Mouse (Mus musculus): ENCODE measurements at regions not wholly inside any gene's neighbourhood (a gene's known extent, or its start where the extent isn't known, plus 50 kb on each side); places are given as distances from the start of the nearest gene placed in this dataset.
"Not testable (repeated sequence)": the region's sequence is repeated elsewhere in the genome, so short reads cannot be mapped to it uniquely, and the experiment has no call there.

- intact Hi-C loops (cut with DNase I), result no loop called here
- no peak for DNase-seq
These were observed 59.5 kb downstream of the Tex35 start for GRCm38 (mm10) chr1:157048996-157049395.

- intact Hi-C loops (cut with DNase I), result no loop called here
- DNase-seq, result no peak
These were observed 60.1 kb downstream of the Tex35 start for GRCm38 (mm10) chr1:157048201-157048923.

- peak in 1 of 2 experiments; percentile 18 for DNase-seq
- intact Hi-C loops (cut with DNase I), result no loop called here
These were observed 60.7 kb downstream of the Tex35 start for GRCm38 (mm10) chr1:157047751-157048200.

- intact Hi-C loops (cut with DNase I), result no loop called here
- DNase-seq, result no peak
These were observed 61.7 kb downstream of the Tex35 start for GRCm38 (mm10) chr1:157046760-157047182.

GRCm38 (mm10) chr1:157039836-157040196 is 68.7 kb downstream of the Tex35 start:
- no peak for DNase-seq
- intact Hi-C loops (cut with DNase I), result no loop called here

GRCm38 (mm10) chr1:157039016-157039835 is 69.3 kb downstream of the Tex35 start:
- DNase-seq, result peak in 1 of 2 experiments; percentile 45
- intact Hi-C loops (cut with DNase I), result no loop called here

- DNase-seq, result no peak
- intact Hi-C loops (cut with DNase I), result no loop called here
These were observed 70.1 kb downstream of the Tex35 start for GRCm38 (mm10) chr1:157038111-157039008.

GRCm38 (mm10) chr1:157037246-157037991 is 71.1 kb downstream of the Tex35 start:
- DNase-seq, result no peak
- intact Hi-C loops (cut with DNase I), result no loop called here

- intact Hi-C loops (cut with DNase I), result no loop called here
- DNase-seq, result no peak
These were observed 71.7 kb downstream of the Tex35 start for GRCm38 (mm10) chr1:157036779-157037178.

- intact Hi-C loops (cut with DNase I), result not testable (repeated sequence)
These were observed 73.3 kb downstream of the Tex35 start for GRCm38 (mm10) chr1:157035221-157035620.

GRCm38 (mm10) chr1:157028682-157029081 is 79.8 kb downstream of the Tex35 start:
- no peak for DNase-seq
- intact Hi-C loops (cut with DNase I), result no loop called here

More at GRCm38 (mm10) chr1:157035221-157035620, 73.3 kb downstream of the Tex35 start:
- DNase-seq, result not testable (repeated sequence)

- intact Hi-C loops (cut with DNase I), result no loop called here
- no peak for DNase-seq
These were observed 80.8 kb downstream of the Tex35 start for GRCm38 (mm10) chr1:157027681-157028080.

GRCm38 (mm10) chr1:157023462-157023861 is 84.0 kb upstream of the Ralgps2 start:
- DNase-seq, result no peak
- intact Hi-C loops (cut with DNase I), result no loop called here

- intact Hi-C loops (cut with DNase I), result no loop called here
These were observed 83.3 kb upstream of the Ralgps2 start for GRCm38 (mm10) chr1:157022456-157023435.

GRCm38 (mm10) chr1:157019892-157020291 is 80.5 kb upstream of the Ralgps2 start:
- intact Hi-C loops (cut with DNase I), result no loop called here
- DNase-seq, result no peak

More at GRCm38 (mm10) chr1:157022456-157023435, 83.3 kb upstream of the Ralgps2 start:
- no peak for DNase-seq

- DNase-seq, result no peak
- intact Hi-C loops (cut with DNase I), result no loop called here
These were observed 79.3 kb upstream of the Ralgps2 start for GRCm38 (mm10) chr1:157018726-157019125.

- intact Hi-C loops (cut with DNase I), result no loop called here
- DNase-seq, result no peak
These were observed 78.0 kb upstream of the Ralgps2 start for GRCm38 (mm10) chr1:157017198-157017994.

GRCm38 (mm10) chr1:157016625-157017024 is 77.2 kb upstream of the Ralgps2 start:
- DNase-seq, result no peak
- intact Hi-C loops (cut with DNase I), result no loop called here

All from heart, postnatal 14 days (tissue).